Comparison of ENCODE assay signal across 14 mouse cellular contexts in genomic region chr16:44435481-44435880, GRCm38 (mm10). TPM values are rescaled to one million over a fixed set of nuclear protein-coding genes. Genes with fewer than 3 reads are reported as not detected.
DNase-seq lines count a peak whose midpoint lies in the region; ATAC-seq and TF ChIP-seq lines count a peak whose summit lies in the region.
"Had no signal": no experiment of that assay in that cellular context is flagged by ENCODE, and none has a peak within 500 bp of the region (broad histone marks: within the 10 kb centered on the region; RNA-seq: fewer than 3 reads in every experiment).

No protein-coding gene starts in this region.

- TF ChIP-seq EP300 in heart, adult 2 months (IDR thresholded peaks at IDR 0.05; ENCODE audit: insufficient read depth, low read depth, low read length): no peak

- H3K4me3 ChIP-seq in heart, adult 2 months: no peak overlapping the region
- no peak overlapping the region for H3K4me3 ChIP-seq in heart, embryonic 11.5 days (ENCODE audit: low read depth, low read length)
- no peak overlapping the region for H3K4me3 ChIP-seq in midbrain, postnatal 0 days (ENCODE audit: low read depth, low read length)
- H3K4me3 ChIP-seq in midbrain, embryonic 14.5 days (replicated peaks; ENCODE audit: low read depth, low read length): no peak overlapping the region
- H3K4me3 ChIP-seq: liver, embryonic 15.5 days had no signal

- peaks cover 2% of the 10 kb centered on the region; the same call in 1 of the 2 replicates for H3K36me3 ChIP-seq in heart, adult 2 months (ENCODE audit: control insufficient read depth, insufficient read depth, low read length)
- H3K36me3 ChIP-seq in heart, embryonic 11.5 days (ENCODE audit: control insufficient read depth, insufficient read depth, low read length): no peaks in the 10 kb centered on the region
- H3K36me3 ChIP-seq in midbrain, postnatal 0 days (ENCODE audit: insufficient read depth, low read length): no peaks in the 10 kb centered on the region
- H3K36me3 ChIP-seq in midbrain, embryonic 14.5 days (ENCODE audit: control insufficient read depth, insufficient read depth, low read length): no peaks in the 10 kb centered on the region
- H3K36me3 ChIP-seq: liver, embryonic 15.5 days had no signal

- no peak overlapping the region for H3K27ac ChIP-seq in heart, adult 2 months
- no peak overlapping the region for H3K27ac ChIP-seq in heart, embryonic 11.5 days (ENCODE audit: low read depth, low read length)
- no peak overlapping the region for H3K27ac ChIP-seq in midbrain, postnatal 0 days (ENCODE audit: low read depth, low read length)
- no peak overlapping the region for H3K27ac ChIP-seq in midbrain, embryonic 14.5 days (replicated peaks; ENCODE audit: low read depth, low read length)
- H3K27ac ChIP-seq: liver, embryonic 15.5 days had no signal

- no peaks in the 10 kb centered on the region for H3K27me3 ChIP-seq in heart, adult 2 months (ENCODE audit: control insufficient read depth, insufficient read depth, low read length)
- H3K27me3 ChIP-seq in heart, embryonic 11.5 days (ENCODE audit: control insufficient read depth, insufficient read depth, low read length): no peaks in the 10 kb centered on the region
- H3K27me3 ChIP-seq in midbrain, postnatal 0 days (ENCODE audit: insufficient read depth, low read length): no peaks in the 10 kb centered on the region
- no peaks in the 10 kb centered on the region for H3K27me3 ChIP-seq in midbrain, embryonic 14.5 days (ENCODE audit: control insufficient read depth, insufficient read depth, low read length)
- H3K27me3 ChIP-seq: liver, embryonic 15.5 days had no signal

- intact Hi-C loops in heart, adult 2 months (cut with DNase I): no loop called here

- TF ChIP-seq CTCF in heart, adult 2 months (IDR thresholded peaks at IDR 0.05): 0 out of 2 replicates have a peak, but pooled peaks have one; percentile 20
- TF ChIP-seq CTCF in midbrain, postnatal 0 days (IDR thresholded peaks at IDR 0.05): peak; percentile 51

- H3K79me2 ChIP-seq in heart, adult 2 months (replicated peaks; ENCODE audit: control insufficient read depth, insufficient read depth, low read length): no peaks in the 10 kb centered on the region

- no peak overlapping the region for H3K4me2 ChIP-seq in heart, embryonic 11.5 days
- H3K4me2 ChIP-seq in midbrain, postnatal 0 days (ENCODE audit: low read depth, low read length, poor library complexity, severe bottlenecking): no peak overlapping the region
- no peak overlapping the region for H3K4me2 ChIP-seq in midbrain, embryonic 14.5 days (ENCODE audit: low read length)
- H3K4me2 ChIP-seq: liver, embryonic 15.5 days had no signal

- WGBS in heart, adult 2 months: 62% methylated on average over 4 of the region's 4 CpGs
- WGBS in heart, embryonic 11.5 days (ENCODE audit: insufficient replicate concordance): 65% methylated on average over 4 of the region's 4 CpGs
- WGBS in midbrain, postnatal 0 days: 65% methylated on average over 4 of the region's 4 CpGs
- WGBS in midbrain, embryonic 14.5 days: 78% methylated on average over 4 of the region's 4 CpGs

- no peak for DNase-seq in heart, adult 2 months
- no peak for DNase-seq in midbrain, postnatal 0 days (ENCODE audit: low spot score)
- no peak for DNase-seq in midbrain, embryonic 14.5 days
- DNase-seq in R1 (ENCODE audit: low read depth, low spot score): peak; percentile 51
- no peak for DNase-seq in ovary, postnatal 14 days (ENCODE audit: low spot score)
- DNase-seq in kidney, postnatal 10 days: no peak
- DNase-seq: cerebellum, adult 8-10 months; heart, postnatal 36 days; kidney, postnatal 25 days; layer of hippocampus, postnatal 36 days; thymus, adult 2 months had no signal

- no peak for TF ChIP-seq POLR2A in heart, adult 2 months (IDR thresholded peaks at IDR 0.05; ENCODE audit: insufficient read depth, low read depth, low read length)

- H3K9me3 ChIP-seq in heart, embryonic 11.5 days (replicated peaks; ENCODE audit: control insufficient read depth, low read length): no peaks in the 10 kb centered on the region
- no peaks in the 10 kb centered on the region for H3K9me3 ChIP-seq in midbrain, postnatal 0 days (ENCODE audit: low read length)
- no peaks in the 10 kb centered on the region for H3K9me3 ChIP-seq in midbrain, embryonic 14.5 days (ENCODE audit: control insufficient read depth, low read length)
- H3K9me3 ChIP-seq: liver, embryonic 15.5 days had no signal

- H3K9ac ChIP-seq in heart, adult 2 months (ENCODE audit: low read depth, low read length): no peak overlapping the region
- H3K9ac ChIP-seq in heart, embryonic 11.5 days (ENCODE audit: low read depth, low read length): no peak overlapping the region
- no peak overlapping the region for H3K9ac ChIP-seq in midbrain, postnatal 0 days (replicated peaks; ENCODE audit: low read length, poor library complexity, severe bottlenecking)
- no peak overlapping the region for H3K9ac ChIP-seq in midbrain, embryonic 14.5 days (replicated peaks; ENCODE audit: low read length)
- H3K9ac ChIP-seq: liver, embryonic 15.5 days had no signal

- no peak for ATAC-seq in heart, embryonic 11.5 days (replicated peaks; ENCODE audit: insufficient number of reproducible peaks, low FRiP score, low TSS enrichment)
- ATAC-seq in midbrain, postnatal 0 days (ENCODE audit: low FRiP score): no peak
- ATAC-seq in midbrain, embryonic 14.5 days (ENCODE audit: low FRiP score, low TSS enrichment): no peak

- H3K4me1 ChIP-seq in heart, adult 2 months (ENCODE audit: control insufficient read depth, insufficient read depth, low read length): no peaks in the 10 kb centered on the region
- no peaks in the 10 kb centered on the region for H3K4me1 ChIP-seq in heart, embryonic 11.5 days (ENCODE audit: control insufficient read depth, insufficient read depth, low read length)
- no peaks in the 10 kb centered on the region for H3K4me1 ChIP-seq in midbrain, postnatal 0 days (ENCODE audit: insufficient read depth, low read length)
- H3K4me1 ChIP-seq in midbrain, embryonic 14.5 days (ENCODE audit: control insufficient read depth, insufficient read depth, low read length): no peaks in the 10 kb centered on the region
- H3K4me1 ChIP-seq: liver, embryonic 15.5 days had no signal

RNA-seq across cellular contexts. Expression of gene Cfap44, which starts 40.9 kb away (rescaled TPM):
- total RNA-seq in heart, adult 2 months (2021): not detected
- polyA plus RNA-seq in heart, adult 2 months (2012; rRNA removed): 0.55 TPM in 1 of 2 replicates, not detected in the other
- polyA plus RNA-seq in heart, embryonic 11.5 days (2014; fragmentation: Nextera tagmentation; extraction: Ambion mirVana): 0.37 TPM in 1 of 2 replicates, not detected in the other
- total RNA-seq in midbrain, postnatal 0 days (2014; rRNA removed): 3.8 and 11.4 TPM in 2 replicates
- polyA plus RNA-seq in midbrain, postnatal 0 days (2015; fragmentation: Nextera tagmentation; extraction: Ambion mirVana): 3.0 and 3.7 TPM in 2 replicates
- polyA plus RNA-seq in midbrain, embryonic 14.5 days (2014; fragmentation: Nextera tagmentation; extraction: Ambion mirVana): 4.3 and 6.1 TPM in 2 replicates
- total RNA-seq: heart, adult 8-10 months; heart, postnatal 36 days had no signal
